Mouse (Mus musculus) forebrain, embryonic 16.5 days (tissue): ENCODE measurements around the gene Prkci. TPM values are rescaled to one million over a fixed set of nuclear protein-coding genes. Genes with fewer than 3 reads are reported as not detected.

ENCODE experiments used
- ATAC-seq: fragments of 200-750 bp; cut with Nextera tagmentation; 2 replicates; pipeline ENCODE4 v1.8.0; 2017; ENCODE audit warnings: mild to moderate bottlenecking, moderate library complexity
- H3K27ac ChIP-seq: fragments of 300-500 bp; sonication (generic); 2 replicates; pipeline ENCODE4 v1.5.1; 2014; ENCODE audit warnings: low read length, control low read depth
- H3K27me3 ChIP-seq: fragments of 300-500 bp; sonication (generic); replicated peaks from 2 replicates; pipeline ENCODE4 v1.6.1; 2014; ENCODE audit warnings: low read length; ENCODE audit not compliant: control insufficient read depth, insufficient read depth
- H3K36me3 ChIP-seq: fragments of 300-500 bp; sonication (generic); 2 replicates; pipeline ENCODE4 v1.6.1; 2014; ENCODE audit not compliant: control insufficient read depth, insufficient read depth
- H3K4me1 ChIP-seq: fragments of 300-500 bp; sonication (generic); replicated peaks from 2 replicates; pipeline ENCODE4 v1.6.1; 2014; ENCODE audit warnings: low read length; ENCODE audit not compliant: control insufficient read depth, insufficient read depth
- H3K4me2 ChIP-seq: fragments of 300-500 bp; sonication (generic); 2 replicates; pipeline ENCODE4 v1.6.1; 2014; ENCODE audit warnings: mild to moderate bottlenecking, low read length, control low read depth
- H3K4me3 ChIP-seq: fragments of 300-500 bp; sonication (generic); replicated peaks from 2 replicates; pipeline ENCODE4 v1.5.1; 2014; ENCODE audit warnings: mild to moderate bottlenecking, low read length, control low read depth
- H3K9ac ChIP-seq: fragments of 300-500 bp; sonication (generic); replicated peaks from 2 replicates; pipeline ENCODE4 v1.6.1; 2014; ENCODE audit warnings: low read depth, low read length, control low read depth
- H3K9me3 ChIP-seq: fragments of 300-500 bp; sonication (generic); 2 replicates; pipeline ENCODE4 v1.6.1; 2016; ENCODE audit warnings: low read length; ENCODE audit not compliant: control insufficient read depth
- WGBS: fragments of 180-500 bp; shearing (Covaris S2); extraction: QIAGEN DNeasy Blood & Tissue Kit; methylation state at CpG from one replicate; pipeline ENCODE4 v1.1.7; 2014; 5-methylcytosine and 5-hydroxymethylcytosine counted together
- polyA plus RNA-seq: library from polyadenylated mRNA; unstranded; fragments of >200 nt; fragmentation: Nextera tagmentation; extraction: Ambion mirVana; gene quantifications from 2 replicates; pipeline ENCODE4 v1.2.1, GENCODE M21; 2015

The Prkci gene
- polyA plus RNA-seq, 1 experiment from 2014 or later: 25.5 TPM

DNA sequence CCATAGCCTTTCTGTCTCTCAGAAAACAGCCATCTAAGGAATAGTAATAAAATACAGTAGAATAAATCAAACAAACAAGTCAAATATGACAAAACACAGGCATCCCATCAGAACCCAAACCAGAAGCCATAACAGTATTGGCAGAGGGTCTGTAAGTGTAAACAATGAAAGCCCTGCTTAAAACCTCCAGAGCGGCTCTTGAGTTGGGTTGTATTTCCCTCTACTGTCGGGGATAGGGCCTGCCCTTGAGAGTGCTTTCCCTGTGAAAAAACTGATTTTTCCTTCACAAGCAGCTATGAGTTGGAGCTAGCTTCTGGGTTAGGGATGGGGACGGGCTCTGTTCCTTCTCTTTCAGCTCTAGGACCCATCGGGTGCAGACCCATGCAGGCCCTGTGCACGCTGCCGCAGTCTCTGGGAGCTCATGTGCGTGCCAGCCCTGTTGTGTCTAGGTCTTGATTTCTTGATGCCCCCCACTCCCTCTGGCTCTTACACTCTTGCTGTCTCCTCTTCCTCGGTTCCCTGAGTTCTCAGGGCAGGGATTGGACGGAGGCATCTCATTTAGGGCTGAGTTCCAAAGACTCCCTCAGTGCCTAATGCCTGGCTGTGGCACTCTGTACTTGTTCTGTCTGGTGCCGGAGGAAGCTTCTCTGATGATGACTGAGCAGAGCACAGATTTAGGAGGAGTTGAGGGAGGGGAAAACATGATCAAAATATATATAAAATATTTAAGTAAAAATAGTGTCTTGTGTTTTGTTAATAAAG is 20.3 kb downstream of the Prkci start:
- Histone ChIP-seq H3K27me3 (no peaks in the 10 kb centered on the region), H3K4me2 (no peak overlapping the region), H3K36me3 (no peaks in the 10 kb centered on the region), H3K9me3 (no peaks in the 10 kb centered on the region), H3K27ac (no peak overlapping the region), H3K4me3 (no peak overlapping the region), H3K9ac (no peak overlapping the region), H3K4me1 (0 out of 2 replicates have a peak, but pooled peaks cover 3% of the 10 kb centered on the region)
- no peak for ATAC-seq
- WGBS: 75% methylated on average over 10 of the region's 10 CpGs

DNA sequence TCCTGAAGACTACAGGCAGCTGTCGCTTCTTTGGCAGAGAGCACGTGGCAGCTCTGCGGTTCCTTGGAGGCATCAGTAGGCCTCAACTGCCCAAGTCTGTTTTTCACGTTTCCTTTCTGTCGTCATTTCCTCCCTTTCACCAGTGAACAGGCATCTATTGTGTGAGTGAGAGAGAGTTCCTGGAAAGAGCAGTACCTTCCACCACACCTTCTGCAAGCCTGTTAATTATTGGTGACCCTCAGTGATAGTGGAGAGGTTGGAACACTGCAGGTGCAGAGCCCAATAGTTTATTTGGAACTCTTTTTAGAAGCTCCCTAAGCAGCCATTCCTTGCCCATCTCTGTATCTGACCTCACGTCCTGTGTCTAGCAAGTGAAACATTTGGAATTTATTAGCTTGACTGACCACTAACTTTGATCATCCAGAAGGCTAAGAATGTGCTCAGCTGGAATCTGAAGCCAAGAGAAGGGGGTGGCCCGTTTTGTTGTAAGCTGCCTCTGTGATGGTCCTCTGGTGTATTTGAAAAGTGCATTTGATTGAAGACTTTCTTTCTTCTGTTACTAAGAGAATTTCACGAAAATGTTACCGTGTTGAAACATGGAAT is 21.1 kb downstream of the Prkci start:
- H3K4me1 ChIP-seq: 0 out of 2 replicates have a peak, but pooled peaks cover 3% of the 10 kb centered on the region
- no peak overlapping the region for H3K4me3 ChIP-seq
- ATAC-seq: no peak
- H3K9me3 ChIP-seq: no peaks in the 10 kb centered on the region
- H3K27ac ChIP-seq: no peak overlapping the region
- H3K27me3 ChIP-seq: no peaks in the 10 kb centered on the region
- H3K36me3 ChIP-seq: no peaks in the 10 kb centered on the region
- 57% methylated on average over 9 of the region's 9 CpGs for WGBS
- no peak overlapping the region for H3K9ac ChIP-seq
- no peak overlapping the region for H3K4me2 ChIP-seq

DNA sequence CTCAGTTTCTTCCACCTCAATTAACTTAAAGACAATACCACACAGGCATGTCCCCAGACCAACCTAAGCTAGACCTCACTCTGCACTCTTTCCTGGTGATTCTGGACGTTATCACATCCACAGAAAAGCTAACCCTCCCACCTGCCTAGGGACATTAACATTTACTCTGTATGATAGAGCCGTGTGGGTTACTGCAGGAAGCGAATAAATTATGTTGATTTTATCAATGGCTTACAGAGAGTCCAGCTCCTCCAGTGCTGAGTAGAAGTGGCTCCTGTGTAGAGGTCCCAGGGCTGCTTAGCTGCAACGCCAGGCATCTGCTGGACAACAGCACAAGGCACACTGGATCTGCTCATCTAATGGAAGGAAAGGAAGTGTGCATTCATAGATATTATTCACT is 22.1 kb downstream of the Prkci start:
- H3K4me2 ChIP-seq: no peak overlapping the region
- no peaks in the 10 kb centered on the region for H3K9me3 ChIP-seq
- H3K4me1 ChIP-seq: 0 out of 2 replicates have a peak, but pooled peaks cover 3% of the 10 kb centered on the region
- ATAC-seq: peak; percentile 23; the same call in 1 of the 2 replicates
- H3K9ac ChIP-seq: no peak overlapping the region
- H3K36me3 ChIP-seq: no peaks in the 10 kb centered on the region
- H3K27ac ChIP-seq: no peak overlapping the region
- H3K27me3 ChIP-seq: no peaks in the 10 kb centered on the region
- H3K4me3 ChIP-seq: no peak overlapping the region
- 53% methylated on average over 4 of the region's 4 CpGs for WGBS

DNA sequence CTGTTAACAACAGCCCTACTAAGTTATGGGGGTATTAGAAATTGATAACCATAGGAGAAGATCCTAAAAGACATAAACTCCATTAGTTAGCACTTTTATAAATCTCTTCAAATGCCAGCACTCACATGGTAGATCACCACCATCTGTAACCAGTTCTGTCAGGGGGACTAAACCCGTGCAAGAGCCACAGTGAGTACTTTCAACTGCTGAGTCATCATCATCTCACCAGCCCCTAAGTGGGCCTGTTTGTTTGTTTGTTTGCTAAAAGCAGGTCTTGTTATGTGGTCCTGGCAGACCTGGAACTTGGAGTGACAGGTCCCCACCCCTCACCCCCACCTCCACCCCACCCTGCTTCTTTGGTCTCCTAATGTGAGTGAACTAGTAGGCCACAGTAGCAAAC is 23.7 kb downstream of the Prkci start:
- Histone ChIP-seq H3K9me3 (no peaks in the 10 kb centered on the region), H3K9ac (no peak overlapping the region), H3K27ac (no peak overlapping the region), H3K4me1 (0 out of 2 replicates have a peak, but pooled peaks cover 3% of the 10 kb centered on the region), H3K4me2 (no peak overlapping the region), H3K36me3 (no peaks in the 10 kb centered on the region), H3K4me3 (no peak overlapping the region), H3K27me3 (no peaks in the 10 kb centered on the region)
- WGBS: 79% methylated on average over 1 of the region's 1 CpGs
- ATAC-seq: no peak

DNA sequence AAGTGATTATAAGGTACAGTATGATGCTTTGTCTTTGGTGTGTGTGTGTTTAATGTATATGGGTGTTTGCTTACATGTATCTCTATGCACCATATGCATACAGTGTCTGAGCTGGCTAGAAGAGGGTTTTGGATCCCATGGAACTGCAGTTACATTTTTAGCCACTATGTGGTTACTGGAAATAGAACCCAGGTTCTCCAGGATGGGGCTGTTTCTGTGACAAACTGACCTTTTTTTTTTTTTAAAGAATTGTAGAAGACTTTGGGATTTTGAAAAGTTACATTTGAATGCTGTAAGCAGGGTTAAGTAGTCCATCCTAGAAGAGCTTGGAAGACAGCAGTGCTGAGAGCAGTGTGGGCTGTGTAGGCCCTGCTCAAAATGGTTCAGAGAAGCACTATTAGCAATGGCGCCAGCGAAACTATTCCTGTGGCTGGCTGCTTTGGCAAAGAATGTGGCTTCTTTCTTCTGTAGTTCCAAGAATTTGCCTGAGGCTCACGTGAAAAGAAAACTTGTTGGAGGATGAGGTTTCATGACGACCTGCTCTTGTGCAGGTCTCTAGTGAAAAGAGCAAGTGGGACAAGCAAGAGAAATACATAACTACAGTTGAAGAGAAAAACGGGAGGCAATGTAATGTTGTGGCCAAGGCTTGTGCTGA is 24.4 kb downstream of the Prkci start:
- H3K9ac ChIP-seq: no peak overlapping the region
- H3K4me1 ChIP-seq: 0 out of 2 replicates have a peak, but pooled peaks cover 3% of the 10 kb centered on the region
- no peak for ATAC-seq
- no peaks in the 10 kb centered on the region for H3K9me3 ChIP-seq
- H3K4me2 ChIP-seq: no peak overlapping the region
- WGBS: 88% methylated on average over 5 of the region's 5 CpGs
- no peak overlapping the region for H3K27ac ChIP-seq
- H3K36me3 ChIP-seq: no peaks in the 10 kb centered on the region
- no peak overlapping the region for H3K4me3 ChIP-seq
- no peaks in the 10 kb centered on the region for H3K27me3 ChIP-seq

DNA sequence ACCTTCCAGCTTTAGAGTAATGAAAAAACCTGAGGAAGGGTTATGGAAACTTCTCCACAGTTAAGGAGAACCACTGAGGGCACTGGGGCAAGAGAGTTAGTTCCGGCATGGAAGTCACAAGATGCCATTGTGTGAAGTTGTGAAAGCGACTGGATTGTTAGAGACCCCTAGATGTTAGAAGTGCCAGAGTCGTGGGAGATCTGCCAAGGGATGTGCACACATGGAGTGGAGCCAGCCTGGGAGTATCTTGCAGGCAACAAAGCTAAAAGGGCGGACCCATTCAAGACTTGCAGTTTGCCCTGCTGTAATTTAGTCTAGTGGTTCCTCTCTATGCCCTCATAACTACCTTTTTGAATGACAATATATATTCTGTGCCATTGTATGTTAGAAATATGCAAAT is 25.1 kb downstream of the Prkci start:
- Histone ChIP-seq H3K36me3 (no peaks in the 10 kb centered on the region), H3K9ac (no peak overlapping the region), H3K9me3 (no peaks in the 10 kb centered on the region), H3K27ac (no peak overlapping the region), H3K4me2 (no peak overlapping the region), H3K27me3 (no peaks in the 10 kb centered on the region), H3K4me3 (no peak overlapping the region), H3K4me1 (0 out of 2 replicates have a peak, but pooled peaks cover 3% of the 10 kb centered on the region)
- no peak for ATAC-seq
- WGBS: 79% methylated on average over 4 of the region's 4 CpGs

DNA sequence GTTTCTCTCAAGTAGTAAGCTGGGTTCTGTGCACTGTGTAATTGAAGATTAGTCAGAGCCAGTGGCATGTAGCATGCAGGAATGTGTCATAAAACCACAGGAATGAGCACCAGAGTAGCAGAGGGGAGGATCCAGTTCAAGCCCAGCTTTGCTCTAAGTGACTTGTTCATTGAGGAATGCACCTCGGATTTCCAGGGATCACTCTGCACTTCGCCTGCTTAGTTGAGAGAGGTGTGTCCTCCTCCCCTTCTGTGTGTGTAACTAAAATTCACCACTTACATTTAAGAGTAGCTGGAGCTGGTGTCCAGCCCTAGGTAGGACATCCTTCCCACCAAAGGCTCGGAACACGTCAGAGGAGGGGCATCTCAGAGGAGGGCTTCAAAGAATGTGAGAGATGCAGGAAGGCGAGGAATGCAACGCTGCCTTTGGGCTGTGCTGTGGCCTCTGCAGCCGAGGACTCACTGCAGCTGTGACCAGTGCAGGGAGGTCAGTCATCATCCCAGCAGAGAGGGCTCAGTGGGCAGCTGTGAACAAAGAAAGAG is 27.4 kb downstream of the Prkci start:
- no peaks in the 10 kb centered on the region for H3K9me3 ChIP-seq
- no peaks in the 10 kb centered on the region for H3K27me3 ChIP-seq
- H3K9ac ChIP-seq: no peak overlapping the region
- H3K36me3 ChIP-seq: no peaks in the 10 kb centered on the region
- H3K4me2 ChIP-seq: no peak overlapping the region
- 64% methylated on average over 7 of the region's 7 CpGs for WGBS
- no peak overlapping the region for H3K4me3 ChIP-seq
- H3K4me1 ChIP-seq: no peaks in the 10 kb centered on the region
- no peak for ATAC-seq
- H3K27ac ChIP-seq: no peak overlapping the region

DNA sequence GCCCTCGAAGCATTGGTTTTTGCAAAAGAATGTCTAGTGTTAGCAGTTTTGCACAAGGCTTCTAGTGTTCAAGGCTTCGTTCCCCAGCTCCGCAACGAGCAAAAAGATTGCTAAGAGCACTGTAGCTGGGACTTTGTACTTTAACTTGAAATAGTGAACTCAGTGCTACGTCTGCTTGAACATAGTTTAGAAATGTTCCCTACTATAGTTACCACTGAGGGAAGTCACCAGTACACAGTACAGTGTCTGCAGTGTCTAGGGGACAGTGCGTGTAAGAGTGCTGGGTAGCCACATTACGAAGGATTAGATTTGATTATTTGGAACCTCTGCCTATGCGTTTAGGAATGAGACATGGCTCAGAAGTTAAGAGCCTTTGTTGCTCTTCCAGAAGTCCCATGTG is 32.2 kb downstream of the Prkci start:
- ATAC-seq: no peak
- H3K4me1 ChIP-seq: no peaks in the 10 kb centered on the region
- no peaks in the 10 kb centered on the region for H3K27me3 ChIP-seq
- no peaks in the 10 kb centered on the region for H3K9me3 ChIP-seq
- no peak overlapping the region for H3K27ac ChIP-seq
- H3K9ac ChIP-seq: no peak overlapping the region
- H3K4me2 ChIP-seq: no peak overlapping the region
- H3K4me3 ChIP-seq: no peak overlapping the region
- WGBS: 96% methylated on average over 8 of the region's 8 CpGs
- no peaks in the 10 kb centered on the region for H3K36me3 ChIP-seq

DNA sequence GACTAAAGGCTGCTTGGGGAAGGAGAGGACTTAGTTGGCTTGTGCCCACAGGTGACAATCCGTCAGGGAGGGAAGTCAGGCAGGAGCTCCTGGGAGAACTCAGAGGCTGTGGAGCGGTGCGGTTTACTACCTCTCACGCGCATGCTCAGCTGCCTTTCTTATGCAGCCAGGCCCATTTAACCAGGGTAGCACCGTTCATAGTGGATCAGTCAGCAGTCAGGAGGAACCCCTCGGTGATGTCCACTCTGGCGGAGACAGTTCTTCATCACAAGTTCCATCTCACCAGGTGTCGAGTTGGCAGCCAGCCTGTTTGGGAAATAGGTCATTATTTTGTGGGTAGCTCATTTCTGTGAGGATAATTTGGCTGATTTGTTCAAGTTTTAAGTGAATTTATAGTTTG is 36.1 kb downstream of the Prkci start:
- no peak overlapping the region for H3K4me3 ChIP-seq
- no peaks in the 10 kb centered on the region for H3K9me3 ChIP-seq
- H3K27me3 ChIP-seq: no peaks in the 10 kb centered on the region
- no peaks in the 10 kb centered on the region for H3K36me3 ChIP-seq
- no peak overlapping the region for H3K4me2 ChIP-seq
- 92% methylated on average over 9 of the region's 9 CpGs for WGBS
- H3K9ac ChIP-seq: no peak overlapping the region
- H3K4me1 ChIP-seq: no peaks in the 10 kb centered on the region
- H3K27ac ChIP-seq: no peak overlapping the region
- ATAC-seq: no peak
